Mouse (Mus musculus): ENCODE results near the gene Zfp42.

The Zfp42 gene

GRCm38 (mm10) chr8:43255695-43256094 lies 51.1 kb downstream of the Zfp42 start:
- no peak for DNase-seq (ENCODE audit: low read depth, low spot score)

DNA sequence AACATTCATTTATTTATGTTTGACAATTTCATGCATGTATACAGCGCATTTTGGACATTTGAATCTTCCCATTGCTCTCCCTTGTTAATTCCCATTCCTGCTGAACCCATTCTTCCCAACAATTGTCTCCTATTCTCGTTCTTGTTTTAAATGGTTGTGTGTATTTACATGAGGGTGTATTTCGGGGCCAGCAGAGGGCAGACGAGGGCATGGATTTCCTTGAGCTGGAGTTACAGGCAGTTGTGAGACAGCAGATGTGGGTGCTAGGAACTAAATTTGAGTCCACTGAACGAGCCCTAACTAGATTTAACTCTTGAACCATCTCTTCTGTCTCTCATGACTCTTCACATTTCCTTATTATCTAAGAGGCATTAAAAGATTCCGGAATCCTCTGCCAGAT lies 55.1 kb downstream of the Zfp42 start:
- DNase-seq (ENCODE audit: low read depth, low spot score), result no peak

GRCm38 (mm10) chr8:43248707-43249106 lies 58.1 kb downstream of the Zfp42 start:
- no peak for DNase-seq (ENCODE audit: low read depth, low spot score)
